8 mouse cellular contexts compared by ENCODE assay signal in the genomic region with DNA sequence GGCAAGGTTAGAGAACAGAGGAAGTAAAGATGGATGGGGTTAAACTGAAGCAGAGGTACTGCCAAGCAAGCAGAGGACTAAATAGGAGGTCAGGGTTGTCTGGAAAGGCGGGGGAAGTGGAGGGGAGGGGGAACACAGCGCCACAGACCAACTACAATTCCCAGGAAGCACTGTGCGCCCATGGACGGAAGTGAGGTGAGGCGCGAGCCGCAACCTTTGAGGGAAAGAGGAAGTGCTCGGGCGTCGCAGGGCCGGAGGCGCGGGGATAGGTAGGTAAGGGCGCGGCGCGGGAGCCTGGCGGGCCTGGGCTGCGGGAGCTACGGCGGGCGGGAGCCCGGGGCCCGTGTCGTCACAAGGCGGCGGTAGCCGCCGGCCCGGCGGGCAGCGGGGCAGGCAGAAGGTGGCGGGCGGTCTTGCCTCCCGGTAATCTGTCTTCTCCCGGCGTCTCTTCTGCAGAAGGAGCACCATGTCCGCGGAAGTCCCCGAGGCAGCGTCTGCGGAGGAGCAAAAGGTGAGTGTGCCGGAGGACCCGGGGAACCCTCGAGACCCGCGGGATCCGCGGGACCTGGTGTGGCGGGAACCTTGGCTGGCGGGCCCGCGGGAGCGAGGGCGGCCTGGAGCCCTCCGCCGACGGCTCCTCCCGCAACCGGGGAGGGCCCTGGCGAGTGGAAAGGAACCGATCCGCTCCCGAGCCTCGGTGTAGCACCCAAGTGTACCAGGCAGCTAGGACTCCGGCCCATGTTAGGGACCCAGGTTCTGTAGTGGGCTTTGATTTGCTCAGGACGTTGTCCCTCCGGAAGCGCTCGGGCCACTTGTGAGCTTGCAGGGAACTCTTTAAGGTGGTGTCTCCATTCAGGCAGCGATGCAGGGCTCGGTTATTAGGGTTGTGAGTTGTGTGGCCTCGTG. TPM values are rescaled to one million over a fixed set of nuclear protein-coding genes. Genes with fewer than 3 reads are reported as not detected.
DNase-seq lines count a peak whose midpoint lies in the region; ATAC-seq and TF ChIP-seq lines count a peak whose summit lies in the region.

A gene (plus strand): TSS at position 164 of the 906 bp plus-strand sequence.

- ATAC-seq in CD4-positive, CD25-positive, alpha-beta regulatory T cell, adult 4 months, result peak; percentile 96
- peak; percentile 93 for ATAC-seq in heart, embryonic 15.5 days (replicated peaks; ENCODE audit: insufficient number of reproducible peaks, insufficient read depth, low FRiP score, low read depth)
- peak; percentile 83 for ATAC-seq in liver, embryonic 14.5 days (ENCODE audit: insufficient read depth)
- ATAC-seq in neural tube, embryonic 11.5 days (ENCODE audit: insufficient read depth, low FRiP score, low TSS enrichment), result peak; percentile 96
- peak; percentile 97 for ATAC-seq in stomach, postnatal 0 days (ENCODE audit: low FRiP score, low TSS enrichment)

- H3K9ac ChIP-seq in heart, embryonic 15.5 days, result peak within 1 kb of the TSS; percentile 76
- peak within 1 kb of the TSS; percentile 85 for H3K9ac ChIP-seq in liver, embryonic 14.5 days (replicated peaks)
- H3K9ac ChIP-seq in neural tube, embryonic 11.5 days (ENCODE audit: low read length), result peak within 1 kb of the TSS; percentile 88
- peak within 1 kb of the TSS; percentile 97 for H3K9ac ChIP-seq in stomach, postnatal 0 days (ENCODE audit: low read length)

- DNase-seq in c-Kit-negative CD71-positive TER-119-positive erythroid progenitor cells, embryonic 14.5 days (ENCODE audit: low read depth, low spot score), result peak; percentile 47
- peak; percentile 86 for DNase-seq in forebrain, embryonic 10.5 days (ENCODE audit: extremely low spot score, low spot score)
- DNase-seq in kidney, postnatal 25 days, result peak; percentile 88 to 94
- peak; percentile 57 to 64 (median 61) for DNase-seq in liver, embryonic 14.5 days (ENCODE audit: low read depth in 3 of 3, low spot score in 3 of 3)
- DNase-seq in neural tube, embryonic 11.5 days (ENCODE audit: low spot score), result peak; percentile 90
- peak; percentile 91 for DNase-seq in stomach, postnatal 0 days (ENCODE audit: low spot score)

- H3K4me1 ChIP-seq in forebrain, embryonic 10.5 days, result peaks cover 20% of the 10 kb centered on the region
- peaks cover 10% of the 10 kb centered on the region for H3K4me1 ChIP-seq in heart, embryonic 15.5 days (replicated peaks)
- peaks cover 2 to 12% of the 10 kb centered on the region in 2 experiments; a peak in 1 of 4 replicates for H3K4me1 ChIP-seq in liver, embryonic 14.5 days (replicated peaks; ENCODE audit: control insufficient read depth in 2 of 2, insufficient read depth in 2 of 2, low read length in 1 of 2)
- H3K4me1 ChIP-seq in neural tube, embryonic 11.5 days (ENCODE audit: control insufficient read depth, insufficient read depth, low read length), result peaks cover 7% of the 10 kb centered on the region; the same call in 1 of the 2 replicates
- no peaks in the 10 kb centered on the region for H3K4me1 ChIP-seq in stomach, postnatal 0 days (replicated peaks; ENCODE audit: control insufficient read depth, insufficient read depth)

- peak within 1 kb of the TSS; percentile 95 for H3K27ac ChIP-seq in forebrain, embryonic 10.5 days
- H3K27ac ChIP-seq in heart, embryonic 15.5 days, result peak within 1 kb of the TSS; percentile 41
- H3K27ac ChIP-seq in liver, embryonic 14.5 days, result peak within 1 kb of the TSS; percentile 33; the same call in 1 of the 2 replicates
- H3K27ac ChIP-seq in neural tube, embryonic 11.5 days (ENCODE audit: low read depth, low read length), result peak within 1 kb of the TSS; percentile 69
- H3K27ac ChIP-seq in stomach, postnatal 0 days (replicated peaks), result peak within 1 kb of the TSS; percentile 91

- H3K36me3 ChIP-seq in forebrain, embryonic 10.5 days (replicated peaks), result peaks cover 18% of the 10 kb centered on the region
- H3K36me3 ChIP-seq in heart, embryonic 15.5 days, result no peaks in the 10 kb centered on the region
- no peaks in the 10 kb centered on the region; the same call in 1 of the 2 replicates for H3K36me3 ChIP-seq in liver, embryonic 14.5 days (replicated peaks; ENCODE audit: control insufficient read depth, insufficient read depth, low read depth)
- H3K36me3 ChIP-seq in neural tube, embryonic 11.5 days (ENCODE audit: control insufficient read depth, insufficient read depth, low read length), result no peaks in the 10 kb centered on the region
- no peaks in the 10 kb centered on the region for H3K36me3 ChIP-seq in stomach, postnatal 0 days (ENCODE audit: control insufficient read depth, insufficient read depth, low read length)

- WGBS in forebrain, embryonic 10.5 days, result under 1% methylated on average over 72 of the region's 73 CpGs
- 1% methylated on average over 69 of the region's 73 CpGs for WGBS in heart, embryonic 15.5 days
- under 1% methylated on average over 63 of the region's 73 CpGs for WGBS in liver, embryonic 14.5 days (ENCODE audit: insufficient replicate concordance)
- WGBS in neural tube, embryonic 11.5 days, result under 1% methylated on average over 70 of the region's 73 CpGs
- WGBS in stomach, postnatal 0 days, result under 1% methylated on average over 55 of the region's 73 CpGs

- peak within 1 kb of the TSS; percentile 100 for H3K4me3 ChIP-seq in forebrain, embryonic 10.5 days
- H3K4me3 ChIP-seq in heart, embryonic 15.5 days, result peak within 1 kb of the TSS; percentile 71
- H3K4me3 ChIP-seq in liver, embryonic 14.5 days (ENCODE audit: insufficient read depth in 1 of 2, low read depth in 2 of 2, low read length in 2 of 2), result peak within 1 kb of the TSS; percentile 70 to 97
- peak within 1 kb of the TSS; percentile 84 for H3K4me3 ChIP-seq in neural tube, embryonic 11.5 days (ENCODE audit: low read depth, low read length)
- peak within 1 kb of the TSS; percentile 97 for H3K4me3 ChIP-seq in stomach, postnatal 0 days (ENCODE audit: low read depth, low read length)

- H3K27me3 ChIP-seq in forebrain, embryonic 10.5 days (ENCODE audit: poor library complexity, severe bottlenecking), result no peaks in the 10 kb centered on the region
- no peaks in the 10 kb centered on the region for H3K27me3 ChIP-seq in heart, embryonic 15.5 days
- no peaks in the 10 kb centered on the region for H3K27me3 ChIP-seq in liver, embryonic 14.5 days (ENCODE audit: control insufficient read depth, insufficient read depth, low read length)
- no peaks in the 10 kb centered on the region for H3K27me3 ChIP-seq in neural tube, embryonic 11.5 days (ENCODE audit: control insufficient read depth, insufficient read depth, low read length)
- H3K27me3 ChIP-seq in stomach, postnatal 0 days (ENCODE audit: control insufficient read depth, insufficient read depth, low read length), result no peaks in the 10 kb centered on the region

- no peaks in the 10 kb centered on the region for H3K9me3 ChIP-seq in forebrain, embryonic 10.5 days
- H3K9me3 ChIP-seq in heart, embryonic 15.5 days (replicated peaks), result no peaks in the 10 kb centered on the region
- no peaks in the 10 kb centered on the region for H3K9me3 ChIP-seq in liver, embryonic 14.5 days (ENCODE audit: control insufficient read depth, low read length)
- H3K9me3 ChIP-seq in neural tube, embryonic 11.5 days (ENCODE audit: control insufficient read depth, low read length), result no peaks in the 10 kb centered on the region
- no peaks in the 10 kb centered on the region for H3K9me3 ChIP-seq in stomach, postnatal 0 days (ENCODE audit: control insufficient read depth, low read length)

- TF ChIP-seq EP300 in liver, embryonic 14.5 days (IDR thresholded peaks at IDR 0.05; ENCODE audit: low read depth), result no peak
- no peak for TF ChIP-seq EP300 in stomach, postnatal 0 days (optimal IDR thresholded peaks at IDR 0.05)

- peak within 1 kb of the TSS; percentile 67 for H3K4me2 ChIP-seq in heart, embryonic 15.5 days
- H3K4me2 ChIP-seq in liver, embryonic 14.5 days (ENCODE audit: low read depth), result peak within 1 kb of the TSS; percentile 79
- H3K4me2 ChIP-seq in neural tube, embryonic 11.5 days (ENCODE audit: low read depth), result peak within 1 kb of the TSS; percentile 56
- peak within 1 kb of the TSS; percentile 67 for H3K4me2 ChIP-seq in stomach, postnatal 0 days (replicated peaks; ENCODE audit: low read depth)

- TF ChIP-seq CTCF in liver, embryonic 14.5 days (IDR thresholded peaks at IDR 0.05; ENCODE audit: low read depth), result no peak
- TF ChIP-seq CTCF in stomach, postnatal 0 days (IDR thresholded peaks at IDR 0.05; ENCODE audit: low read depth), result peak; percentile 31

RNA-seq across cellular contexts. Expression of the gene that starts here (rescaled TPM):
- polyA plus RNA-seq in CD4-positive, CD25-positive, alpha-beta regulatory T cell, adult 4 months (2017; shearing (Covaris generic)), result 100 to 1,000 TPM; 284 to 368 TPM
- polyA plus RNA-seq in forebrain, embryonic 10.5 days (2016; fragmentation: Nextera tagmentation; extraction: Ambion mirVana), result 351 and 362 TPM in 2 replicates
- 177 and 218 TPM in 2 replicates for polyA plus RNA-seq in heart, embryonic 15.5 days (2015; fragmentation: Nextera tagmentation; extraction: Ambion mirVana)
- 11.6 and 31.4 TPM in 2 replicates for polyA plus RNA-seq in liver, embryonic 14.5 days (2012; rRNA removed)
- polyA plus RNA-seq in liver, embryonic 14.5 days (2014; fragmentation: Nextera tagmentation; extraction: Ambion mirVana), result 151 and 156 TPM in 2 replicates
- 302 and 316 TPM in 2 replicates for polyA plus RNA-seq in neural tube, embryonic 11.5 days (2014; fragmentation: Nextera tagmentation; extraction: Ambion mirVana)
- polyA plus RNA-seq in stomach, postnatal 0 days (2015; fragmentation: Nextera tagmentation; extraction: Ambion mirVana), result 301 and 327 TPM in 2 replicates

Comparison
In these comparisons a context has a peak if more than half of its experiments do, and no peak if none do; other contexts are left out.
1. Peak in every context shown above with its lines: DNase-seq, ATAC-seq, H3K4me3 ChIP-seq and H3K27ac ChIP-seq.
2. H3K27ac ChIP-seq: peak in every context shown above with its lines; median percentile 95 in forebrain, embryonic 10.5 days; 91 in stomach, postnatal 0 days; 69 in neural tube, embryonic 11.5 days; 41 in heart, embryonic 15.5 days; 33 in liver, embryonic 14.5 days.